Mouse (Mus musculus): ENCODE data around the gene Klhl41.

GRCm38 (mm10) chr2:69713626-69714014 lies 43.7 kb downstream of the Klhl41 start:
- TF ChIP-seq CTCF (IDR thresholded peaks at IDR 0.05; ENCODE audit: low read depth): no peak
- no peak for TF ChIP-seq EP300 (optimal IDR thresholded peaks at IDR 0.05)
